Mouse (Mus musculus): Measurements from ENCODE around the gene Wwc1. TPM values are rescaled to one million over a fixed set of nuclear protein-coding genes. Genes with fewer than 3 reads are reported as not detected.
"Not testable (repeated sequence)": the region's sequence is repeated elsewhere in the genome, so short reads cannot be mapped to it uniquely, and the experiment has no call there.

Gene Wwc1
- polyA plus RNA-seq, 1 experiment from 2014 or later: 0.86 TPM

- H3K36me3 ChIP-seq; DNase-seq; H3K9ac ChIP-seq; H3K4me2 ChIP-seq; H3K27me3 ChIP-seq; H3K4me3 ChIP-seq (replicated peaks); H3K9me3 ChIP-seq (replicated peaks); ATAC-seq (ENCODE audit: low read depth); H3K27ac ChIP-seq: not testable (repeated sequence)
- H3K4me1 ChIP-seq (replicated peaks): peaks cover 22% of the 10 kb centered on the region
- 61% methylated on average over 4 of the region's 4 CpGs for WGBS (ENCODE audit: insufficient replicate concordance)
These were observed 137.8 kb downstream of the Wwc1 start for GRCm38 (mm10) chr11:35842560-35842959.

- no peaks in the 10 kb centered on the region for H3K9me3 ChIP-seq (replicated peaks)
- H3K4me2 ChIP-seq: no peak overlapping the region
- no peaks in the 10 kb centered on the region for H3K27me3 ChIP-seq
- no peak overlapping the region for H3K9ac ChIP-seq
- no peak for ATAC-seq (ENCODE audit: low read depth)
- H3K27ac ChIP-seq: no peak overlapping the region
- 58% methylated on average over 21 of the region's 21 CpGs for WGBS (ENCODE audit: insufficient replicate concordance)
- no peaks in the 10 kb centered on the region for H3K36me3 ChIP-seq
- no peak overlapping the region for H3K4me3 ChIP-seq (replicated peaks)
- peaks cover 25% of the 10 kb centered on the region for H3K4me1 ChIP-seq (replicated peaks)
- no peak for DNase-seq
These were observed 138.5 kb downstream of the Wwc1 start for GRCm38 (mm10) chr11:35841738-35842325.

GRCm38 (mm10) chr11:35840806-35841205 lies 139.5 kb downstream of the Wwc1 start:
- not testable (repeated sequence) for ATAC-seq (ENCODE audit: low read depth); H3K9ac ChIP-seq; H3K4me3 ChIP-seq (replicated peaks); H3K27me3 ChIP-seq; DNase-seq; H3K36me3 ChIP-seq; H3K27ac ChIP-seq; H3K4me2 ChIP-seq; H3K9me3 ChIP-seq (replicated peaks)
- 73% methylated on average over 4 of the region's 4 CpGs for WGBS (ENCODE audit: insufficient replicate concordance)
- peaks cover 25% of the 10 kb centered on the region for H3K4me1 ChIP-seq (replicated peaks)

GRCm38 (mm10) chr11:35840282-35840681 lies 140.0 kb downstream of the Wwc1 start:
- Histone ChIP-seq H3K9me3 (replicated peaks) (no peaks in the 10 kb centered on the region), H3K27me3 (no peaks in the 10 kb centered on the region), H3K27ac (no peak overlapping the region), H3K36me3 (no peaks in the 10 kb centered on the region), H3K4me2 (no peak overlapping the region), H3K4me1 (replicated peaks) (peaks cover 25% of the 10 kb centered on the region), H3K9ac (no peak overlapping the region), H3K4me3 (replicated peaks) (no peak overlapping the region)
- no peak for DNase-seq
- no peak for ATAC-seq (ENCODE audit: low read depth)
- 68% methylated on average over 7 of the region's 7 CpGs for WGBS (ENCODE audit: insufficient replicate concordance)

GRCm38 (mm10) chr11:35838345-35839338 lies 141.7 kb downstream of the Wwc1 start:
- Histone ChIP-seq H3K4me2 (peak overlapping the region; percentile 74), H3K9me3 (replicated peaks) (no peaks in the 10 kb centered on the region), H3K4me3 (replicated peaks) (peak overlapping the region; percentile 48), H3K4me1 (replicated peaks) (peaks cover 29% of the 10 kb centered on the region), H3K9ac (peak overlapping the region; percentile 59; the same call in 1 of the 2 replicates), H3K27me3 (no peaks in the 10 kb centered on the region), H3K27ac (no peak overlapping the region), H3K36me3 (no peaks in the 10 kb centered on the region)
- DNase-seq (peak; percentile 90), ATAC-seq (ENCODE audit: low read depth) (peak; percentile 81)
- WGBS (ENCODE audit: insufficient replicate concordance): 23% methylated on average over 28 of the region's 28 CpGs

GRCm38 (mm10) chr11:35837156-35838126 lies 142.9 kb downstream of the Wwc1 start:
- H3K36me3 ChIP-seq: peaks cover 3% of the 10 kb centered on the region; the same call in 1 of the 2 replicates
- ATAC-seq (ENCODE audit: low read depth) (no peak), DNase-seq (no peak)
- H3K9me3 ChIP-seq (replicated peaks): no peaks in the 10 kb centered on the region
- H3K4me3 ChIP-seq (replicated peaks): peak overlapping the region; percentile 48; the same call in 1 of the 2 replicates
- WGBS (ENCODE audit: insufficient replicate concordance): 58% methylated on average over 5 of the region's 5 CpGs
- H3K27ac ChIP-seq: no peak overlapping the region
- H3K27me3 ChIP-seq: no peaks in the 10 kb centered on the region
- H3K9ac ChIP-seq: peak overlapping the region; percentile 59
- peak overlapping the region; percentile 74 for H3K4me2 ChIP-seq
- H3K4me1 ChIP-seq (replicated peaks): peaks cover 41% of the 10 kb centered on the region

GRCm38 (mm10) chr11:35834022-35834760 lies 146.1 kb downstream of the Wwc1 start, which contains the start of gene Rars:
Gene Rars (minus strand): TSS chr11:35834506.
- H3K27me3 ChIP-seq: no peaks in the 10 kb centered on the region
- peak within 1 kb of the TSS; percentile 69 for H3K27ac ChIP-seq
- peak; percentile 86 for DNase-seq
- peaks cover 37% of the 10 kb centered on the region for H3K4me1 ChIP-seq (replicated peaks)
- peak within 1 kb of the TSS; percentile 82 for H3K4me2 ChIP-seq
- H3K9ac ChIP-seq: peak within 1 kb of the TSS; percentile 88
- peak within 1 kb of the TSS; percentile 94 for H3K4me3 ChIP-seq (replicated peaks)
- H3K36me3 ChIP-seq: peaks cover 34% of the 10 kb centered on the region
- peak; percentile 86 for ATAC-seq (ENCODE audit: low read depth)
- H3K9me3 ChIP-seq (replicated peaks): no peaks in the 10 kb centered on the region
- under 1% methylated on average over 46 of the region's 46 CpGs for WGBS (ENCODE audit: insufficient replicate concordance)

GRCm38 (mm10) chr11:35833270-35833669 lies 147.1 kb downstream of the Wwc1 start:
- peak overlapping the region; percentile 94 for H3K4me3 ChIP-seq (replicated peaks)
- DNase-seq (no peak), ATAC-seq (ENCODE audit: low read depth) (no peak)
- H3K9ac ChIP-seq: peak overlapping the region; percentile 88
- no peaks in the 10 kb centered on the region for H3K9me3 ChIP-seq (replicated peaks)
- H3K27me3 ChIP-seq: no peaks in the 10 kb centered on the region
- 26% methylated on average over 6 of the region's 6 CpGs for WGBS (ENCODE audit: insufficient replicate concordance)
- no peak overlapping the region for H3K27ac ChIP-seq
- peak overlapping the region; percentile 82 for H3K4me2 ChIP-seq
- peaks cover 43% of the 10 kb centered on the region for H3K36me3 ChIP-seq
- peaks cover 30% of the 10 kb centered on the region for H3K4me1 ChIP-seq (replicated peaks)

GRCm38 (mm10) chr11:35832139-35832538 lies 148.2 kb downstream of the Wwc1 start:
- ATAC-seq (ENCODE audit: low read depth) (no peak), DNase-seq (no peak)
- peaks cover 21% of the 10 kb centered on the region for H3K4me1 ChIP-seq (replicated peaks)
- no peaks in the 10 kb centered on the region for H3K27me3 ChIP-seq
- no peaks in the 10 kb centered on the region for H3K9me3 ChIP-seq (replicated peaks)
- peak overlapping the region; percentile 82 for H3K4me2 ChIP-seq
- no peak overlapping the region for H3K9ac ChIP-seq
- no peak overlapping the region for H3K27ac ChIP-seq
- 43% methylated on average over 4 of the region's 4 CpGs for WGBS (ENCODE audit: insufficient replicate concordance)
- peaks cover 54% of the 10 kb centered on the region for H3K36me3 ChIP-seq
- H3K4me3 ChIP-seq (replicated peaks): 0 out of 2 replicates have a peak overlapping the region, but pooled peaks have one; percentile 14

- no peaks in the 10 kb centered on the region for H3K27me3 ChIP-seq
- no peak overlapping the region for H3K4me2 ChIP-seq
- no peaks in the 10 kb centered on the region for H3K9me3 ChIP-seq (replicated peaks)
- DNase-seq: no peak
- H3K4me3 ChIP-seq (replicated peaks): no peak overlapping the region
- peaks cover 7% of the 10 kb centered on the region for H3K4me1 ChIP-seq (replicated peaks)
- peaks cover 94% of the 10 kb centered on the region for H3K36me3 ChIP-seq
- WGBS (ENCODE audit: insufficient replicate concordance): 68% methylated on average over 6 of the region's 6 CpGs
- no peak overlapping the region for H3K27ac ChIP-seq
- no peak overlapping the region for H3K9ac ChIP-seq
- no peak for ATAC-seq (ENCODE audit: low read depth)
These were observed 152.6 kb downstream of the Wwc1 start for GRCm38 (mm10) chr11:35827714-35828113.
